Mouse (Mus musculus) frontal cortex, postnatal 10 days (tissue): ENCODE measurements at regions not wholly inside any gene's neighbourhood (a gene's known extent, or its start where the extent isn't known, plus 50 kb on each side); places are given as distances from the start of the nearest gene placed in this dataset.

Experiments
- DNase-seq, 2 experiments: peaks; one replicate each; pipeline ENCODE4 v3.0.0; 2022; ENCODE audit warnings: low spot score in 2 of 2, mixed read lengths in 1 of 2

DNA sequence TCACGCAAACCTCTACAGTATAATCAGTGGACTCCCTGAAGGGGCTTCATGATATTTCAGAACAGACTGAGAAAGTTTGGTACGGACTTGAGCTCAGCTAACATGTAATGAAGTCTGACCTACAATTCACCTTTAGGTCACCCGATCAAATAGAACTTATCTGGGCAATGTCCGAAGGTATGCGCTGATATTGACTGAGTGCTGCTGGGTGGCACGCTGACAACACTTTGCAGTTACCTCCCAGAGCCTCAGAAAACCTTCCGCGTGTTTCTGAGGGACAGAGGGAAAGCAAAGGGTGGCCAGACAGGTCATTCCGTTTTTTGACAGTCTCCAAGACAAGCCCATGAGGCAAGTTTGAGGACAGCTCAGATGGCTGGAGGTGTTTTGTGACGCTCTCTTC lies 115.3 kb upstream of the Nr2f2 start:
- no peak for DNase-seq

- no peak for DNase-seq
These were observed 106.3 kb upstream of the Nr2f2 start for GRCm38 (mm10) chr7:70472786-70473185.

- DNase-seq, result no peak
These were observed 104.0 kb upstream of the Nr2f2 start for GRCm38 (mm10) chr7:70470557-70470956.

DNA sequence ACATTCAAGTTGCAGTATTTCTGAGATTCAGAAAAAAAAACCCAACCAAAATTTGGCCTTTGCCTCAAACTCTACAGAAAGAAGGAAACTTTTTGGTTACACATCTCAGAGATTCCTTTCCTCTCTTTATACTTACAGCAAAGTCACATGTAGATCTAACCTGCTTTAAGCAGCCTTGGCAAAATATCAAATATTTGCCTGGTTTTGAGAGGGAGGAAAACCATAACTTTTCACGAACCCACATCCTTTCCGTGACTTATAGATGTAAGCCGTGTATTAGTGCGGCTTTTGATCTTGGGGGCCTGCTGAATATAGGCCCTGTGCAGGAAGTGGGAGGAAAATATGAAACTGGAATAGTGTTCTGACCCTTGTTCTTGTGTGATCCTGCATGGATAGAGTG lies 95.6 kb upstream of the Nr2f2 start:
- DNase-seq, result no peak

DNA sequence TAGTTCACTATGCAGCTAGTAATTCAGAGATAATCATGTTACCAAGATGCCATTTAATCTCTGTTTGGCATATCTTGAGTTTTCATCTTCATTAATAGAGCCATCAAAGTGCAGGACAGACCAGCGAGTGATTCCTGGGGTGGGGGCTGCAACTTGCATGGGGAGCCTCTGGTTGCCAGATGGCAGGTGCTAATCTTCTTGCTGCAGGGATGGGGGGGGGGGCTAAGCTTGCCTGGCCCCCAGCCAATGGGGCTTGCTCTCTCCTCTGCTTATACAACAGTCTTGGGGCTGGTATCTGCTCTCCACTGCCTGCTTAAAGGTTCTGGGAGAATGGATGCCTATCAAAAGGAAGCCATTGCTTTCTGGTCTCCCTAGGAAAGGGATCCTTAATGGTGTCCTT lies 88.0 kb upstream of the Nr2f2 start:
- no peak for DNase-seq

DNA sequence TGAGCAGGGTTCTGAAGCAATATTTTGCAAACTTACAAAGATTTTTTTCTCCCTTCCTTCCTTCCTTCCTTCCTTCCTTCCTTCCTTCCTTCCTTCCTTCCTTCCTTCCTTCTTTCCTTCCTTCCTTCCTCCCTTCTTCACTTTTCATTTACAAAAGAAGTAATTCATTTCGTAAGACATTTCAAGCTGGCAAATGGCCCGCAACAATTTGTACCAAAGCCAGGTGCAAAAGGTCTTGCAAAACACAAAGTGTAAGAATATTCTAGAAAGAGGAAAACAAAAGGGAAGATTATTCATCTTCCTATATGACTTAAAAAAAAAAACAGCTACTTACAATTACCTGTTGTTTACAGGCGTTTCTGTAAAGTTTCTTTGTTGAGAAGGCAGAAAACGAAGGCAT lies 86.3 kb upstream of the Nr2f2 start:
- DNase-seq, result no peak

GRCm38 (mm10) chr7:70438908-70439307 lies 72.4 kb upstream of the Nr2f2 start:
- DNase-seq, result no peak

- DNase-seq, result no peak
These were observed 67.3 kb upstream of the Nr2f2 start for GRCm38 (mm10) chr7:70433838-70434237.

DNA sequence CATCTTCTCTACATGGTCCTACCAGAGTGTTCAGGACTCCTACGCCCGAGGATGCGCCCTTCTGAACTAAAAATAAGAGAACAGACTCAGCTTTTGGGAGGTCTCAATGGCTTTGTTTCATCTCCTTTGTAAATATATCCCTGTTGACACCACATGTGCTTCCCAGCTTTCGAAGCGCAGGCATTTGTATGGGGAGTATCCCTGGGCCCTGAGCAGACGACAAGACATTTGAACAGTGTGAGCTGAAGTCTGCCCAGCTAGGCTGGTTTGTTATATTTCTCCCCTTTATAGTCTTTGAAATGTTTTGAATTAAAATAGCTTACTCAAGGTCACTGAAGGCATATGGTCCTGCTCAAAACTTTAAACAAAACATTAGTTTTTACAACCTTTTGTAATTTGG lies 66.8 kb upstream of the Nr2f2 start:
- no peak for DNase-seq

- no peak for DNase-seq
These were observed 65.2 kb upstream of the Nr2f2 start for GRCm38 (mm10) chr7:70431712-70432111.

GRCm38 (mm10) chr7:70429326-70429725 lies 62.8 kb upstream of the Nr2f2 start:
- DNase-seq, result no peak

- DNase-seq, result no peak
These were observed 57.7 kb upstream of the Nr2f2 start for GRCm38 (mm10) chr7:70424231-70424620.

GRCm38 (mm10) chr7:70423524-70424230 lies 57.1 kb upstream of the Nr2f2 start:
- no peak for DNase-seq

DNA sequence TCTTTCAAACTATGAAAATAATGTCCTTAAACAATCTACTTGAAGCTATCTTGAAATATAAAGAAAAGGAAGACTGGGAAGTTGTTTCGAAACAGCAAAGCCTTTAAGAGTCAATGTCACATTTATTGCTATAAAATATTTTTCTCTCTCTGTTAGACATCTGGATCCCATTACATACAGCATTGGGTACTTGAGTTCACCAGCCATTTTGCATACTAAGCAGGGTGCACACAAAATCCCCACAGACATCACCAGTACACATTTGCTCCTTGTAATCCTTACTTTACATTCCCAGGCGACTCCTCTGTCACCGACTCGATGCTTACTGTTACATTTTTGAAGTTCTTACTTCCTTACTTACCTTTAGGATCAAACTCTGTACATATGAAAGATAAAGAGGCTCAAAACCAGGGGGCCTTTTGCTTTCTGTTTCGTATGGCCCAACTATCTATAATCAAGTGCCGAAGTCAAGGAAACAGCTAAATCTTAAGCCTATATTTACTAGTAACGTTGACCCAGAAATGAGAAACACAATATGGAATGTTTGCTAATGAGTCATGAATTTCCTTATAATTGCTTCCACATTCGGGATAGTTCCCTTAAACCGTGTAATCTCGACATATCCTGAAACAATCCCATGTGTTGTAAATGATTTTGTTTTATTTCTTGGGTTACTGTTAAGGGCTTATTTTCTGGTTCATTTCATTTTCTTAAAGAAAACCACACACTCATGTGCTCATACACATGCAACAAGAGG lies 49.8 kb upstream of the Nr2f2 start:
- DNase-seq, result no peak
